Mouse (Mus musculus) intestine, embryonic 16.5 days (tissue): ENCODE results near the gene Tnfsf13b. TPM values are rescaled to one million over a fixed set of nuclear protein-coding genes. Genes with fewer than 3 reads are reported as not detected.
A peak's percentile ranks its signal among the peaks of the same experiment; 100 is the strongest.

Experiments used
- ATAC-seq: fragments of 200-750 bp; cut with Nextera tagmentation; 2 replicates; pipeline ENCODE4 v1.8.0; 2017; ENCODE audit warnings: moderate TSS enrichment, moderate library complexity
- H3K27ac ChIP-seq: fragments of 300-500 bp; sonication (generic); 2 replicates; pipeline ENCODE4 v1.5.1; 2014; ENCODE audit warnings: mild to moderate bottlenecking, low read length
- H3K27me3 ChIP-seq: fragments of 300-500 bp; sonication (generic); replicated peaks from 2 replicates; pipeline ENCODE4 v1.6.1; 2014; ENCODE audit warnings: low read length, control low read depth, mixed read lengths; ENCODE audit not compliant: control insufficient read depth, insufficient read depth
- H3K36me3 ChIP-seq: fragments of 300-500 bp; sonication (generic); 2 replicates; pipeline ENCODE4 v1.6.1; 2014; ENCODE audit warnings: low read length, control low read depth; ENCODE audit not compliant: control insufficient read depth, insufficient read depth
- H3K4me1 ChIP-seq: fragments of 300-500 bp; sonication (generic); 2 replicates; pipeline ENCODE4 v1.6.1; 2014; ENCODE audit warnings: low read length, control low read depth, mixed read lengths; ENCODE audit not compliant: control insufficient read depth, insufficient read depth
- H3K4me2 ChIP-seq: fragments of 300-500 bp; sonication (generic); 2 replicates; pipeline ENCODE4 v1.6.1; 2014; ENCODE audit warnings: low read depth, low read length, control low read depth
- H3K4me3 ChIP-seq: fragments of 300-500 bp; sonication (generic); 2 replicates; pipeline ENCODE4 v1.5.1; 2014; ENCODE audit warnings: mild to moderate bottlenecking, low read length
- H3K9ac ChIP-seq: fragments of 300-500 bp; sonication (generic); 2 replicates; pipeline ENCODE4 v1.6.1; 2014; ENCODE audit warnings: low read depth, low read length
- H3K9me3 ChIP-seq: fragments of 300-500 bp; sonication (generic); 2 replicates; pipeline ENCODE4 v1.6.1; 2016; ENCODE audit warnings: low read length, control low read depth; ENCODE audit not compliant: control insufficient read depth
- WGBS: fragments of 180-500 bp; shearing (Covaris S2); extraction: QIAGEN DNeasy Blood & Tissue Kit; methylation state at CpG from one replicate; pipeline ENCODE4 v1.1.7; 2014; 5-methylcytosine and 5-hydroxymethylcytosine counted together
- polyA plus RNA-seq: library from polyadenylated mRNA; unstranded; fragments of >200 nt; fragmentation: Nextera tagmentation; extraction: Ambion mirVana; gene quantifications from 2 replicates; pipeline ENCODE4 v1.2.1, GENCODE M21; 2015

Tnfsf13b gene
- polyA plus RNA-seq, 1 experiment from 2014 or later = 0.44 TPM

GRCm38 (mm10) chr8:9978475-9979230, 27.6 kb upstream of the Tnfsf13b start:
- Histone ChIP-seq H3K4me3 (peak overlapping the region; percentile 91), H3K4me2 (peak overlapping the region; percentile 59), H3K9ac (peak overlapping the region; percentile 93), H3K27ac (peak overlapping the region; percentile 88), H3K36me3 (no peaks in the 10 kb centered on the region), H3K27me3 (no peaks in the 10 kb centered on the region), H3K4me1 (peaks cover 23% of the 10 kb centered on the region), H3K9me3 (no peaks in the 10 kb centered on the region)
- ATAC-seq = no peak
- 49% methylated on average over 18 of the region's 18 CpGs for WGBS

GRCm38 (mm10) chr8:9979746-9980145, 26.5 kb upstream of the Tnfsf13b start:
- no peak for ATAC-seq
- 64% methylated on average over 1 of the region's 1 CpGs for WGBS
- H3K9me3 ChIP-seq = no peaks in the 10 kb centered on the region

DNA sequence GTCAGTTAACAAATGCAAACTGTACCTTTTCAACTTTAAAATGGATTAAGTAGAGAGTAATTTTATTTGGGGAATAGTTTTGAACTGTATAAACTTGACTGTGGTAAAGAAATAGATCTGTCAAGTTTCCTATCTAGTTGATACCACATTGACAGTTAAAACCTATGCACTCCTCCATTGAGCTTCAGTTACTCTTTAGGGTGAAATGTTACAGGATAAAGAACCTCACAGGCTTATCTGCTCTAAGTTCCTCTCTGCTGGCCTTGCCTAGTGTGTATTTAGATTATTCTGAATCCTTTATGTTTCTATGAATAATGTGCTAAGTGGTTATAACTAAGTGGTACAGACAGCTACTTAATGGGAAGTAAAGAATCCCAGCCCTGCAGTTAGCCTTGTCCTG, 26.1 kb upstream of the Tnfsf13b start:
- Histone ChIP-seq H3K4me3 (no peak overlapping the region), H3K27me3 (no peaks in the 10 kb centered on the region), H3K9ac (no peak overlapping the region), H3K9me3 (no peaks in the 10 kb centered on the region), H3K4me2 (no peak overlapping the region), H3K27ac (no peak overlapping the region), H3K4me1 (peaks cover 22% of the 10 kb centered on the region), H3K36me3 (no peaks in the 10 kb centered on the region)
- no peak for ATAC-seq

More at GRCm38 (mm10) chr8:9979746-9980145, 26.5 kb upstream of the Tnfsf13b start:
- H3K27me3 ChIP-seq = no peaks in the 10 kb centered on the region
- H3K36me3 ChIP-seq = no peaks in the 10 kb centered on the region
- H3K9ac ChIP-seq = no peak overlapping the region
- peaks cover 23% of the 10 kb centered on the region for H3K4me1 ChIP-seq
- H3K4me2 ChIP-seq = no peak overlapping the region
- H3K4me3 ChIP-seq = no peak overlapping the region
- no peak overlapping the region for H3K27ac ChIP-seq

- no peak for ATAC-seq
- Histone ChIP-seq H3K4me1 (peaks cover 22% of the 10 kb centered on the region), H3K9me3 (no peaks in the 10 kb centered on the region), H3K36me3 (no peaks in the 10 kb centered on the region), H3K4me2 (no peak overlapping the region), H3K27ac (no peak overlapping the region), H3K9ac (no peak overlapping the region), H3K4me3 (no peak overlapping the region), H3K27me3 (no peaks in the 10 kb centered on the region)
- WGBS = 83% methylated on average over 7 of the region's 7 CpGs
Measured at GRCm38 (mm10) chr8:10004115-10004514, 2.2 kb upstream of the Tnfsf13b start.

GRCm38 (mm10) chr8:10006986-10007659, 856 bp downstream of the Tnfsf13b start:
- Histone ChIP-seq H3K4me2 (peak overlapping the region; percentile 88), H3K4me3 (peak overlapping the region; percentile 50), H3K27me3 (no peaks in the 10 kb centered on the region), H3K9me3 (no peaks in the 10 kb centered on the region), H3K36me3 (no peaks in the 10 kb centered on the region), H3K4me1 (peaks cover 22% of the 10 kb centered on the region), H3K27ac (no peak overlapping the region), H3K9ac (peak overlapping the region; percentile 56)
- ATAC-seq = peak; percentile 41
- WGBS = 4% methylated on average over 29 of the region's 29 CpGs

GRCm38 (mm10) chr8:10007660-10008028, 1.4 kb downstream of the Tnfsf13b start:
- no peak for ATAC-seq
- no peak overlapping the region for H3K27ac ChIP-seq
- H3K4me1 ChIP-seq = peaks cover 22% of the 10 kb centered on the region
- no peaks in the 10 kb centered on the region for H3K9me3 ChIP-seq
- H3K36me3 ChIP-seq = no peaks in the 10 kb centered on the region
- H3K27me3 ChIP-seq = no peaks in the 10 kb centered on the region
- 42% methylated on average over 6 of the region's 6 CpGs for WGBS
- peak overlapping the region; percentile 50 for H3K4me3 ChIP-seq
- H3K4me2 ChIP-seq = peak overlapping the region; percentile 88
- H3K9ac ChIP-seq = no peak overlapping the region; the same call in 1 of the 2 replicates

GRCm38 (mm10) chr8:10016252-10016651, 10.0 kb downstream of the Tnfsf13b start:
- no peak overlapping the region for H3K9ac ChIP-seq
- H3K27ac ChIP-seq = no peak overlapping the region
- no peaks in the 10 kb centered on the region for H3K4me1 ChIP-seq
- H3K36me3 ChIP-seq = no peaks in the 10 kb centered on the region
- H3K27me3 ChIP-seq = no peaks in the 10 kb centered on the region
- no peak overlapping the region for H3K4me3 ChIP-seq
- no peak for ATAC-seq
- H3K4me2 ChIP-seq = no peak overlapping the region
- H3K9me3 ChIP-seq = no peaks in the 10 kb centered on the region
- whole genome bisulfite sequencing = 72% methylated on average over 1 of the region's 1 CpGs

GRCm38 (mm10) chr8:10017231-10017630, 11.0 kb downstream of the Tnfsf13b start:
- 48% methylated on average over 3 of the region's 3 CpGs for WGBS
- Histone ChIP-seq H3K4me2 (no peak overlapping the region), H3K9me3 (no peaks in the 10 kb centered on the region), H3K9ac (no peak overlapping the region), H3K4me3 (no peak overlapping the region), H3K27me3 (no peaks in the 10 kb centered on the region), H3K27ac (no peak overlapping the region), H3K4me1 (no peaks in the 10 kb centered on the region), H3K36me3 (no peaks in the 10 kb centered on the region)
- ATAC-seq = no peak

- H3K27me3 ChIP-seq = no peaks in the 10 kb centered on the region
- no peaks in the 10 kb centered on the region for H3K4me1 ChIP-seq
- H3K36me3 ChIP-seq = no peaks in the 10 kb centered on the region
- no peak for ATAC-seq
- H3K9ac ChIP-seq = no peak overlapping the region
- no peak overlapping the region for H3K27ac ChIP-seq
- WGBS = 73% methylated on average over 8 of the region's 8 CpGs
- H3K9me3 ChIP-seq = 0 out of 2 replicates have a peak, but pooled peaks cover 4% of the 10 kb centered on the region
- H3K4me2 ChIP-seq = no peak overlapping the region
- H3K4me3 ChIP-seq = no peak overlapping the region
Measured at GRCm38 (mm10) chr8:10030320-10031060, 24.2 kb downstream of the Tnfsf13b start.
